Mouse (Mus musculus) layer of hippocampus, adult 18-20 months (tissue): ENCODE measurements at regions not wholly inside any gene's neighbourhood (a gene's known extent, or its start where the extent isn't known, plus 50 kb on each side); places are given as distances from the start of the nearest gene placed in this dataset.

Experiments
- DNase-seq, 2 experiments: peaks; one replicate each; pipeline ENCODE4 v3.0.0; 2022; ENCODE audit warnings: low spot score in 2 of 2

- no peak for DNase-seq
These were observed 246.8 kb downstream of the Grpr start for GRCm38 (mm10) chrX:163302697-163303096.

GRCm38 (mm10) chrX:163301045-163301444 lies 248.4 kb downstream of the Grpr start:
- DNase-seq, result no peak

GRCm38 (mm10) chrX:163296956-163297628 lies 252.4 kb downstream of the Grpr start:
- no peak for DNase-seq

GRCm38 (mm10) chrX:163261248-163261647 lies 288.2 kb downstream of the Grpr start:
- DNase-seq, result no peak

GRCm38 (mm10) chrX:163253048-163253447 lies 288.6 kb upstream of the S100g start:
- no peak for DNase-seq

GRCm38 (mm10) chrX:163205260-163205659 lies 240.9 kb upstream of the S100g start:
- no peak for DNase-seq

GRCm38 (mm10) chrX:163203446-163203845 lies 239.0 kb upstream of the S100g start:
- DNase-seq, result no peak

- DNase-seq, result no peak
These were observed 217.2 kb upstream of the S100g start for GRCm38 (mm10) chrX:163181588-163181987.

GRCm38 (mm10) chrX:163164810-163165209 lies 200.4 kb upstream of the S100g start:
- DNase-seq, result no peak

- DNase-seq, result peak in 1 of 2 experiments; percentile 3
These were observed 190.9 kb upstream of the S100g start for GRCm38 (mm10) chrX:163155251-163155650.

GRCm38 (mm10) chrX:163151970-163152369 lies 187.6 kb upstream of the S100g start:
- DNase-seq, result no peak

GRCm38 (mm10) chrX:163144475-163144874 lies 180.1 kb upstream of the S100g start:
- DNase-seq, result no peak

- DNase-seq, result no peak
These were observed 175.1 kb upstream of the S100g start for GRCm38 (mm10) chrX:163139475-163139874.

GRCm38 (mm10) chrX:163128626-163129025 lies 164.2 kb upstream of the S100g start:
- DNase-seq, result no peak

GRCm38 (mm10) chrX:163117681-163118393 lies 153.4 kb upstream of the S100g start:
- DNase-seq, result no peak

GRCm38 (mm10) chrX:163117237-163117636 lies 152.8 kb upstream of the S100g start:
- DNase-seq, result no peak

GRCm38 (mm10) chrX:163095026-163095765 lies 130.8 kb upstream of the S100g start:
- DNase-seq, result no peak
